Mouse (Mus musculus) liver, embryonic 14.5 days (tissue): ENCODE data around the gene Ptprcap. TPM values are rescaled to one million over a fixed set of nuclear protein-coding genes. Genes with fewer than 3 reads are reported as not detected.

Source experiments
- ATAC-seq: fragments of 200-750 bp; cut with Nextera tagmentation; 2 replicates; pipeline ENCODE4 v1.8.0; 2017; ENCODE audit warnings: moderate number of reproducible peaks, mild to moderate bottlenecking, moderate library complexity; ENCODE audit not compliant: insufficient read depth
- DNase-seq, 3 experiments: peaks; one replicate each; pipeline ENCODE4 v3.0.0-alpha.2; 2012 to 2013; ENCODE audit warnings: low read depth in 3 of 3, low spot score in 3 of 3
- H3K27ac ChIP-seq: fragments of 300-500 bp; sonication (generic); 2 replicates; pipeline ENCODE4 v1.5.1; 2014; ENCODE audit warnings: moderate library complexity, mild to moderate bottlenecking, control low read depth, inconsistent platforms
- H3K27me3 ChIP-seq: fragments of 300-500 bp; sonication (generic); 2 replicates; pipeline ENCODE4 v1.6.1; 2014; ENCODE audit warnings: mild to moderate bottlenecking, low read length, moderate library complexity; ENCODE audit not compliant: control insufficient read depth, insufficient read depth
- H3K36me3 ChIP-seq: fragments of 300-500 bp; sonication (generic); replicated peaks from 2 replicates; pipeline ENCODE4 v1.6.1; 2014; ENCODE audit warnings: low read depth; ENCODE audit not compliant: control insufficient read depth, insufficient read depth
- H3K4me1 ChIP-seq, 2 experiments: fragments of 200-500 bp in 1 of 2; fragments of 300-500 bp in 1 of 2; sonication (generic) in 1 of 2; replicated peaks; 2 replicates each; pipeline ENCODE4 v1.6.1; 2012 to 2014; ENCODE audit warnings: antibody characterized with exemption in 1 of 2, inconsistent platforms in 1 of 2, low read length in 1 of 2; ENCODE audit not compliant: control insufficient read depth in 2 of 2, insufficient read depth in 2 of 2
- H3K4me2 ChIP-seq: fragments of 300-500 bp; sonication (generic); 2 replicates; pipeline ENCODE4 v1.6.1; 2014; ENCODE audit warnings: low read depth, mild to moderate bottlenecking, control low read depth, moderate library complexity
- H3K4me3 ChIP-seq, 2 experiments: fragments of 200-500 bp in 1 of 2; fragments of 300-500 bp in 1 of 2; sonication (generic) in 1 of 2; 2 replicates each; pipeline ENCODE4 v1.5.1; 2012 to 2014; ENCODE audit warnings: low read depth in 2 of 2, low read length in 2 of 2, mild to moderate bottlenecking in 2 of 2, control low read depth in 1 of 2, inconsistent platforms in 1 of 2, moderate library complexity in 1 of 2; ENCODE audit not compliant: insufficient read depth in 1 of 2
- H3K9ac ChIP-seq: fragments of 300-500 bp; sonication (generic); replicated peaks from 2 replicates; pipeline ENCODE4 v1.6.1; 2014; ENCODE audit warnings: mild to moderate bottlenecking, control low read depth, moderate library complexity
- H3K9me3 ChIP-seq: fragments of 300-500 bp; sonication (generic); 2 replicates; pipeline ENCODE4 v1.6.1; 2016; ENCODE audit warnings: low read length, mixed read lengths; ENCODE audit not compliant: control insufficient read depth
- CTCF ChIP-seq: IDR thresholded peaks from 2 replicates; pipeline ENCODE4 v1.5.1; 2016; ENCODE audit warnings: antibody characterized with exemption, low read depth, control low read depth
- EP300 ChIP-seq: IDR thresholded peaks from 2 replicates; pipeline ENCODE4 v1.6.1; 2016; ENCODE audit warnings: antibody characterized with exemption, low read depth
- WGBS: fragments of 180-500 bp; shearing (Covaris S2); extraction: QIAGEN DNeasy Blood & Tissue Kit; methylation state at CpG from one replicate; pipeline ENCODE4 v1.1.7; 2014; ENCODE audit not compliant: insufficient replicate concordance; 5-methylcytosine and 5-hydroxymethylcytosine counted together
- polyA plus RNA-seq, 2 experiments: library from polyadenylated mRNA; depleted of rRNA in 1 of 2; stranded (reverse) in 1 of 2; unstranded in 1 of 2; fragments of >200 nt; fragmentation: Nextera tagmentation in 1 of 2; extraction: Ambion mirVana in 1 of 2; gene quantifications; 2 replicates each; pipeline versions ENCODE4 v1.2.1 to v1.2.3; 2012 to 2014

The Ptprcap gene
- polyA plus RNA-seq, 2 experiments, result 12.5 to 14.4 TPM

- 74% methylated on average over 18 of the region's 18 CpGs for WGBS
- no peak overlapping the region for H3K9ac ChIP-seq
Measured at GRCm38 (mm10) chr19:4142416-4143173, 10.8 kb upstream of the Ptprcap start.

GRCm38 (mm10) chr19:4143759-4144268, 9.6 kb upstream of the Ptprcap start, which contains the start of gene Cabp4:
Gene Cabp4, minus strand, starts transcription at chr19:4144033.
- no peak within 1 kb of the TSS for H3K27ac ChIP-seq
- H3K9ac ChIP-seq, result no peak within 1 kb of the TSS
- DNase-seq (no peak), ATAC-seq (no peak)
- no peaks in the 10 kb centered on the region for H3K27me3 ChIP-seq
- H3K4me3 ChIP-seq, result no peak within 1 kb of the TSS
- H3K36me3 ChIP-seq, result no peaks in the 10 kb centered on the region
- H3K4me2 ChIP-seq, result no peak within 1 kb of the TSS
- no peak for TF ChIP-seq CTCF
- no peak for TF ChIP-seq EP300
- WGBS, result 54% methylated on average over 7 of the region's 7 CpGs
- peaks cover 4 to 7% of the 10 kb centered on the region in 2 experiments; a peak in 3 of 4 replicates for H3K4me1 ChIP-seq
- no peaks in the 10 kb centered on the region for H3K9me3 ChIP-seq

More at GRCm38 (mm10) chr19:4142416-4143173, 10.8 kb upstream of the Ptprcap start:
- Histone ChIP-seq H3K4me3 (no peak overlapping the region), H3K27me3 (no peaks in the 10 kb centered on the region; the same call in 1 of the 2 replicates), H3K4me1 (0 out of 4 replicates have a peak, but pooled peaks cover 0 to under 1% of the 10 kb centered on the region in 2 experiments), H3K4me2 (no peak overlapping the region), H3K36me3 (no peaks in the 10 kb centered on the region), H3K27ac (no peak overlapping the region), H3K9me3 (no peaks in the 10 kb centered on the region)
- TF ChIP-seq EP300 (no peak), CTCF (no peak)
- ATAC-seq, result no peak
- no peak for DNase-seq

GRCm38 (mm10) chr19:4144550-4145498, 8.6 kb upstream of the Ptprcap start:
- H3K9me3 ChIP-seq, result no peaks in the 10 kb centered on the region
- ATAC-seq (no peak), DNase-seq (no peak)
- H3K4me1 ChIP-seq, result peaks cover 4 to 12% of the 10 kb centered on the region in 2 experiments
- H3K36me3 ChIP-seq, result no peaks in the 10 kb centered on the region
- H3K9ac ChIP-seq, result no peak overlapping the region
- WGBS, result 65% methylated on average over 16 of the region's 16 CpGs
- no peak overlapping the region for H3K4me3 ChIP-seq
- no peak overlapping the region for H3K4me2 ChIP-seq
- TF ChIP-seq EP300 (no peak), CTCF (no peak)
- no peaks in the 10 kb centered on the region for H3K27me3 ChIP-seq
- no peak overlapping the region for H3K27ac ChIP-seq

- Histone ChIP-seq H3K36me3 (0 out of 2 replicates have a peak, but pooled peaks cover 2% of the 10 kb centered on the region), H3K9ac (no peak overlapping the region), H3K27me3 (no peaks in the 10 kb centered on the region), H3K4me3 (no peak overlapping the region), H3K4me1 (peaks cover 4 to 12% of the 10 kb centered on the region in 2 experiments), H3K9me3 (no peaks in the 10 kb centered on the region), H3K27ac (no peak overlapping the region), H3K4me2 (no peak overlapping the region)
- DNase-seq (no peak), ATAC-seq (no peak)
- WGBS, result 81% methylated on average over 5 of the region's 5 CpGs
- TF ChIP-seq CTCF (no peak), EP300 (no peak)
Measured at GRCm38 (mm10) chr19:4145936-4146335, 7.5 kb upstream of the Ptprcap start.
